Mouse (Mus musculus) heart, embryonic 14.5 days (tissue): ENCODE data around the gene Snd1. TPM values are rescaled to one million over a fixed set of nuclear protein-coding genes. Genes with fewer than 3 reads are reported as not detected.

ENCODE experiments used
- ATAC-seq: fragments of 200-750 bp; cut with Nextera tagmentation; 2 replicates; pipeline ENCODE4 v1.8.0; 2017; ENCODE audit warnings: low read depth, moderate TSS enrichment; ENCODE audit not compliant: insufficient number of reproducible peaks, insufficient read depth, low FRiP score
- H3K27ac ChIP-seq, 2 experiments: fragments of 200-500 bp in 1 of 2; fragments of 300-500 bp in 1 of 2; sonication (generic) in 1 of 2; replicated peaks in 1 of 2; 2 replicates each; pipeline ENCODE4 v1.5.1; 2012 to 2014; ENCODE audit warnings: low read depth in 2 of 2, low read length in 2 of 2, control low read depth in 1 of 2, mild to moderate bottlenecking in 1 of 2, mixed read lengths in 1 of 2; ENCODE audit not compliant: control insufficient read depth in 1 of 2, insufficient read depth in 1 of 2
- H3K27me3 ChIP-seq: fragments of 300-500 bp; sonication (generic); 2 replicates; pipeline ENCODE4 v1.6.1; 2014; ENCODE audit warnings: mild to moderate bottlenecking, low read length, control low read depth; ENCODE audit not compliant: control insufficient read depth, insufficient read depth
- H3K36me3 ChIP-seq: fragments of 300-500 bp; sonication (generic); 2 replicates; pipeline ENCODE4 v1.6.1; 2014; ENCODE audit warnings: mild to moderate bottlenecking, control low read depth, low read length, mixed read lengths; ENCODE audit not compliant: control insufficient read depth, insufficient read depth
- H3K4me1 ChIP-seq, 2 experiments: fragments of 200-500 bp in 1 of 2; fragments of 300-500 bp in 1 of 2; sonication (generic) in 1 of 2; 2 replicates each; pipeline ENCODE4 v1.6.1; 2012 to 2014; ENCODE audit warnings: low read length in 2 of 2, control low read depth in 1 of 2, mixed read lengths in 1 of 2; ENCODE audit not compliant: control insufficient read depth in 2 of 2, insufficient read depth in 2 of 2
- H3K4me2 ChIP-seq: fragments of 300-500 bp; sonication (generic); 2 replicates; pipeline ENCODE4 v1.6.1; 2014; ENCODE audit warnings: mild to moderate bottlenecking, low read length
- H3K4me3 ChIP-seq, 2 experiments: fragments of 200-500 bp in 1 of 2; fragments of 300-500 bp in 1 of 2; sonication (generic) in 1 of 2; 2 replicates each; pipeline ENCODE4 v1.5.1; 2012 to 2014; ENCODE audit warnings: low read length in 2 of 2, mild to moderate bottlenecking in 2 of 2, control low read depth in 1 of 2, low read depth in 1 of 2, moderate library complexity in 1 of 2; ENCODE audit not compliant: control insufficient read depth in 1 of 2, insufficient read depth in 1 of 2
- H3K9ac ChIP-seq: fragments of 300-500 bp; sonication (generic); 2 replicates; pipeline ENCODE4 v1.6.1; 2014; ENCODE audit warnings: mild to moderate bottlenecking, low read length
- H3K9me3 ChIP-seq: fragments of 300-500 bp; sonication (generic); 2 replicates; pipeline ENCODE4 v1.6.1; 2016; ENCODE audit warnings: low read length, control low read depth; ENCODE audit not compliant: control insufficient read depth
- WGBS: fragments of 180-500 bp; shearing (Covaris S2); extraction: QIAGEN DNeasy Blood & Tissue Kit; methylation state at CpG from one replicate; pipeline ENCODE4 v1.1.7; 2014; 5-methylcytosine and 5-hydroxymethylcytosine counted together
- polyA plus RNA-seq: library from polyadenylated mRNA; unstranded; fragments of >200 nt; fragmentation: Nextera tagmentation; extraction: Ambion mirVana; gene quantifications from 2 replicates; pipeline ENCODE4 v1.2.1, GENCODE M21; 2014

The Snd1 gene
- polyA plus RNA-seq, 1 experiment from 2014 or later: 80.0 TPM

DNA sequence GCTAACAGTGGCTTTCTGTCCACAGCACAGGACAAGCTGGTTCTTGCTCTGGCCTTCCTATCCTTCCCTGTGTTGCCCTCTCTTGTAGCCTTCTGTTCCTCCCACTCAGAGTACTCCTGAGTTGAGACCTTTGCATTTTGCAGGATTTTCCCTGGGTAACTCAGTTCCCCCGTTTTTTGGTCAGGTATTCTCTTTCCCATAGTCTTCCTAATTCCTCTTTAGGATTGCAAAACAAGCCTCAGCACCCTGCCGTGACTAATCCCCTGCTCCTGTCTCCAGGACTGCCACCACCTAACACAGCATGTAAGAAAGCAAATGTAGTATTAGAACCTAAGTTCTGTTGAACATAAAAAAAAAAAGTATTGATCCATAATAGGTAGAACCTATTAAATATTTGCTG, 296.4 kb downstream of the Snd1 start:
- no peak overlapping the region for H3K9ac ChIP-seq
- no peak overlapping the region for H3K27ac ChIP-seq
- H3K9me3 ChIP-seq: no peaks in the 10 kb centered on the region
- no peaks in the 10 kb centered on the region for H3K27me3 ChIP-seq
- no peak overlapping the region for H3K4me3 ChIP-seq
- H3K36me3 ChIP-seq: no peaks in the 10 kb centered on the region
- H3K4me1 ChIP-seq: peaks cover 2 to 3% of the 10 kb centered on the region in 2 experiments; a peak in 2 of 4 replicates
- WGBS: 53% methylated on average over 2 of the region's 2 CpGs
- no peak overlapping the region for H3K4me2 ChIP-seq
- ATAC-seq: no peak

- no peak for ATAC-seq
- 45% methylated on average over 3 of the region's 3 CpGs for WGBS
Observed at GRCm38 (mm10) chr6:28781696-28782095, 306.8 kb downstream of the Snd1 start.

DNA sequence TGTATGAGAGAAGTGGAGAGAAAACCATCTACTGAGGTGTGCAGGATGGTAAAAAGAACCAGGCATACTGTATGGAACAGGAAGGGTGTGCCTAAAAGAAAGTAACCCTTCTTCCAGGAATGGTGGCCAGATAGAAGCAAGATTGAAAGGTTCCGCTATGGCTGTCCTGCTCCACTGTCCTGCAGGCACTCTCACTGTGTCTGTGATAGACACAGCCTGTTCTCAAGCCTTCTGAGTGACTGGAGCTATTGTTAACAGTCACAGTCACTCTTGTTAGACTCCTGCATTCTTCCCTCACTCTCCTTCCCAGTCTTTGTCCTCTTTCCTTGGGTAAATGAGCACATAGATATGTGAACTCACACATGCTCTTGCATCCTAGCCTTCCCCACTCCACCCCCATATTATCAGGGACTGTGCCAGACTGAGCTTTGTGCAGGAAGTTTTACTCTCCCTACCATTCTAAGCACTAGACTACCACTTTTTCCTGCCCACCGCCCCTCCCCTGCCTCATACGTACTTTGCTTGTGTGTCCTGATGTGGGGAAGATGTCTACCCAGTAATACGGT, 308.2 kb downstream of the Snd1 start:
- Histone ChIP-seq H3K4me1 (peaks cover 14 to 31% of the 10 kb centered on the region in 2 experiments), H3K4me2 (no peak overlapping the region), H3K9ac (no peak overlapping the region), H3K4me3 (no peak overlapping the region), H3K27ac (peak overlapping the region; percentile 21 to 35; a peak in 2 of 4 replicates), H3K27me3 (no peaks in the 10 kb centered on the region), H3K9me3 (no peaks in the 10 kb centered on the region), H3K36me3 (no peaks in the 10 kb centered on the region)
- 63% methylated on average over 4 of the region's 4 CpGs for WGBS
- ATAC-seq: no peak

More at GRCm38 (mm10) chr6:28781696-28782095, 306.8 kb downstream of the Snd1 start:
- H3K27me3 ChIP-seq: no peaks in the 10 kb centered on the region
- H3K27ac ChIP-seq: no peak overlapping the region
- H3K4me2 ChIP-seq: no peak overlapping the region
- no peak overlapping the region for H3K9ac ChIP-seq
- H3K4me3 ChIP-seq: no peak overlapping the region
- peaks cover 8 to 25% of the 10 kb centered on the region in 2 experiments for H3K4me1 ChIP-seq
- no peaks in the 10 kb centered on the region for H3K9me3 ChIP-seq
- no peaks in the 10 kb centered on the region for H3K36me3 ChIP-seq

- H3K4me3 ChIP-seq: no peak overlapping the region
- H3K4me2 ChIP-seq: no peak overlapping the region
- no peak overlapping the region for H3K27ac ChIP-seq
- 72% methylated on average over 5 of the region's 5 CpGs for WGBS
- peaks cover 14 to 34% of the 10 kb centered on the region in 2 experiments for H3K4me1 ChIP-seq
- H3K27me3 ChIP-seq: no peaks in the 10 kb centered on the region
- H3K36me3 ChIP-seq: no peaks in the 10 kb centered on the region
- no peak overlapping the region for H3K9ac ChIP-seq
- H3K9me3 ChIP-seq: no peaks in the 10 kb centered on the region
- no peak for ATAC-seq
Observed at GRCm38 (mm10) chr6:28783953-28784352, 309.0 kb downstream of the Snd1 start.

DNA sequence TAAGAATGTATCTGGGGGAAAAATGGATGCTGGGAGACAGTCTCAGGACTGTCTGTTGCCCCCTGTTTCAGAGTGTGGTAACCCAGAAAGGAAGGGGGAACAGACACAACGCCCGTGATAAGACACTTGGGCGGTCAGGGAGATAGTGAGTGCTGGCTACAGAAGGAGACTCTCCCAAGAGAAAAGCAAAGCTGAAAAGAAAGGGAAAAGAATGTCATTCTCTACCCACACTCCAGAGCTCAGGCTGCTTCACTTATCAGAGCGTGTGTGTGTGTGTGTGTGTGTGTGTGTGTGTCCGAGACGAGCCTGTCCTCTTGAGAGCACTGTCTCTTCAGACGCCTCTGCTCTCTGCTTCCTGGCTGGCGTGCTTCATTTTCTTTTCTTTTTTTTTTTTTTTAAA, 310.8 kb downstream of the Snd1 start:
- 38% methylated on average over 8 of the region's 8 CpGs for WGBS
- no peak overlapping the region for H3K27ac ChIP-seq

DNA sequence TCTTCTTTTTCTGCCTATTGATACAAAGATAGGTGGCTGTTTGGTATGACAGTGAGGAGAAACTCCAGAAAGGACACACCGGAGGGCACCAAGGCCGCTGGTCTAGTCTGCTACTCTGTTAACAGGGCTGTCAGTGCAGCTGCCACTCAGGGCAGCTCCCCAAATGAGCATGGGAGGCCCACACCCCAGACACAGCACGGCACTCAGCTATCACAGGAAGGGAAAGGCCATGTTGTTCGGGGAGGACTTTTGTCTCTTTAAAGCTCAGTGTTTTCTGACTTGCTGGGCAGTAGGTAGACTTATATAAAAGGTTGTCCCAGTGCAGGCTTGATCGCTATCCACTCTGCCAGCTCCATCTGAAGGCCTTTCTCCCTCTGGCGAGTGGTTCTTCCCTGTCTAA, 312.2 kb downstream of the Snd1 start:
- peaks cover 19 to 50% of the 10 kb centered on the region in 2 experiments for H3K4me1 ChIP-seq
- no peak for ATAC-seq
- 41% methylated on average over 6 of the region's 6 CpGs for WGBS

More for the DNA sequence above, 310.8 kb downstream of the Snd1 start:
- Histone ChIP-seq H3K9me3 (no peaks in the 10 kb centered on the region), H3K4me2 (no peak overlapping the region), H3K36me3 (no peaks in the 10 kb centered on the region), H3K4me3 (no peak overlapping the region), H3K27me3 (no peaks in the 10 kb centered on the region), H3K9ac (no peak overlapping the region), H3K4me1 (peaks cover 20 to 52% of the 10 kb centered on the region in 2 experiments)
- ATAC-seq: no peak

GRCm38 (mm10) chr6:28789685-28790084, 314.7 kb downstream of the Snd1 start:
- ATAC-seq: no peak
- Histone ChIP-seq H3K4me2 (no peak overlapping the region), H3K27me3 (no peaks in the 10 kb centered on the region), H3K9ac (no peak overlapping the region), H3K27ac (no peak overlapping the region), H3K9me3 (no peaks in the 10 kb centered on the region), H3K36me3 (no peaks in the 10 kb centered on the region), H3K4me1 (peaks cover 19 to 44% of the 10 kb centered on the region in 2 experiments), H3K4me3 (no peak overlapping the region)
- 30% methylated on average over 4 of the region's 4 CpGs for WGBS

More for the DNA sequence above, 312.2 kb downstream of the Snd1 start:
- Histone ChIP-seq H3K36me3 (no peaks in the 10 kb centered on the region), H3K4me2 (no peak overlapping the region), H3K27ac (0 out of 4 replicates have a peak overlapping the region, but pooled peaks of 1 of the 2 experiments have one; percentile 19), H3K4me3 (no peak overlapping the region), H3K27me3 (no peaks in the 10 kb centered on the region), H3K9ac (no peak overlapping the region), H3K9me3 (no peaks in the 10 kb centered on the region)

GRCm38 (mm10) chr6:28791183-28791582, 316.2 kb downstream of the Snd1 start:
- Histone ChIP-seq H3K36me3 (peaks cover 4% of the 10 kb centered on the region), H3K4me3 (no peak overlapping the region), H3K9ac (no peak overlapping the region), H3K4me1 (peaks cover 13 to 33% of the 10 kb centered on the region in 2 experiments), H3K27me3 (no peaks in the 10 kb centered on the region), H3K4me2 (no peak overlapping the region), H3K9me3 (no peaks in the 10 kb centered on the region), H3K27ac (peak overlapping the region; percentile 46 to 77; a peak in 3 of 4 replicates)
- 48% methylated on average over 3 of the region's 3 CpGs for WGBS
- ATAC-seq: peak; percentile 14; the same call in 1 of the 2 replicates
